Mouse (Mus musculus) neural tube, embryonic 11.5 days (tissue): ENCODE measurements at regions not wholly inside any gene's neighbourhood (a gene's known extent, or its start where the extent isn't known, plus 50 kb on each side); places are given as distances from the start of the nearest gene placed in this dataset. TPM values are rescaled to one million over a fixed set of nuclear protein-coding genes. Genes with fewer than 3 reads are reported as not detected.

ENCODE experiments used
- ATAC-seq: fragments of 200-750 bp; cut with Nextera tagmentation; 2 replicates; pipeline ENCODE4 v1.8.0; 2017; ENCODE audit warnings: moderate number of reproducible peaks, mild to moderate bottlenecking, moderate TSS enrichment, moderate library complexity; ENCODE audit not compliant: insufficient read depth, low FRiP score, low TSS enrichment
- DNase-seq: peaks from one replicate; pipeline ENCODE4 v3.0.0-alpha.2; 2015; ENCODE audit warnings: low spot score
- H3K27ac ChIP-seq: fragments of 300-500 bp; sonication (generic); 2 replicates; pipeline ENCODE4 v1.5.1; 2014; ENCODE audit warnings: low read depth, mild to moderate bottlenecking, low read length
- H3K27me3 ChIP-seq: fragments of 300-500 bp; sonication (generic); 2 replicates; pipeline ENCODE4 v1.6.1; 2014; ENCODE audit warnings: mild to moderate bottlenecking, low read length, mixed read lengths; ENCODE audit not compliant: control insufficient read depth, insufficient read depth
- H3K36me3 ChIP-seq: fragments of 300-500 bp; sonication (generic); 2 replicates; pipeline ENCODE4 v1.6.1; 2014; ENCODE audit warnings: mild to moderate bottlenecking, low read length, moderate library complexity, mixed read lengths; ENCODE audit not compliant: control insufficient read depth, insufficient read depth
- H3K4me1 ChIP-seq: fragments of 300-500 bp; sonication (generic); 2 replicates; pipeline ENCODE4 v1.6.1; 2014; ENCODE audit warnings: low read length, mixed read lengths; ENCODE audit not compliant: control insufficient read depth, insufficient read depth
- H3K4me2 ChIP-seq: fragments of 300-500 bp; sonication (generic); 2 replicates; pipeline ENCODE4 v1.6.1; 2014; ENCODE audit warnings: low read depth, mild to moderate bottlenecking, moderate library complexity
- H3K4me3 ChIP-seq: fragments of 300-500 bp; sonication (generic); 2 replicates; pipeline ENCODE4 v1.5.1; 2014; ENCODE audit warnings: low read depth, low read length
- H3K9ac ChIP-seq: fragments of 300-500 bp; sonication (generic); 2 replicates; pipeline ENCODE4 v1.6.1; 2014; ENCODE audit warnings: mild to moderate bottlenecking, low read length
- H3K9me3 ChIP-seq: fragments of 300-500 bp; sonication (generic); 2 replicates; pipeline ENCODE4 v1.6.1; 2016; ENCODE audit warnings: low read length; ENCODE audit not compliant: control insufficient read depth
- WGBS: fragments of 180-500 bp; shearing (Covaris S2); extraction: QIAGEN DNeasy Blood & Tissue Kit; methylation state at CpG from one replicate; pipeline ENCODE4 v1.1.7; 2014; 5-methylcytosine and 5-hydroxymethylcytosine counted together
- microRNA-seq: library from miRNA; unstranded; fragments of <30 nt; microRNA quantifications from one replicate; pipeline ENCODE4, GENCODE M21; 2016

DNA sequence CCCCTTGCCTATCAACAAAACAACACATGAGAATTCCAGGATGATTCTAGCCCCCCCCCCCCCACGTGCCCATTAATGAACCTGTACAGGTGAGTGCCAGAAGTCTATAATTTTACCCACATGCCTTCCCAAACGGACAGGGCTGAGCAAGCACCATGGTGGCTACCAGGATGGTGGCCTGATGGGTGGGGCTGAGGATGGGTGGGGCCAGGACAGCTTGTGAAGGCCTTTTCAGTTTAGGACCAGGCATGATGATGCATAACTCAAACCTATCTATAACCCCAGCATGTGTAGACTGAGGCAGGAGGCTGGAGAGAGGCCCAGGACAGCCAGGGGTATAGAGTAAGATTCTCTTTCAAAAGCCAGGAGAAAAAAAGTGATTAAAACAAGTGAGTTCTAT is 57.0 kb upstream of the Lemd2 start:
- no peak for ATAC-seq
- Histone ChIP-seq H3K9me3 (no peaks in the 10 kb centered on the region), H3K4me2 (no peak overlapping the region), H3K9ac (no peak overlapping the region), H3K27me3 (no peaks in the 10 kb centered on the region), H3K36me3 (no peaks in the 10 kb centered on the region), H3K4me3 (no peak overlapping the region), H3K27ac (no peak overlapping the region), H3K4me1 (peaks cover 2% of the 10 kb centered on the region; the same call in 1 of the 2 replicates)
- 75% methylated on average over 2 of the region's 2 CpGs for WGBS
- no peak for DNase-seq

DNA sequence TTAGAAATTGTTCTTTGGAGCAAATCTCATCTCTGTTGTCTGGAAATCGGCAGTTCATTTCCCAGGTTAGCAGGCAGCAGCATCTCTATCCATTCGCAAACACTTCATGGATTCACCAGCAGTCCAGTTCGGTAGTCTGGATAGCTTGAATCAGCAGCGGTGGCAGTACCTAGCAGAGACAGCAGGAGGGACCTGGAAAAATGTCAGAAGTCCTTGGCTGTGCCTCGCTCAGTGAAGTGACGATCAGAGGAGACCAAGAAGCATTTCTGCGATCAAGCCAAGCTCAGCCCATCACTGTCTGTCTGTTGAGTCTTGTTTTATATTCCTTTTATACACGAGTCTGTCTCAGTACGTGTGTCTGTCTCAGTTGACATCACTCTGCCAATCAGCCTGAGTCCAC is 55.8 kb upstream of the Lemd2 start:
- ATAC-seq (no peak), DNase-seq (no peak)
- Histone ChIP-seq H3K4me3 (no peak overlapping the region), H3K9me3 (no peaks in the 10 kb centered on the region), H3K4me2 (no peak overlapping the region), H3K27ac (no peak overlapping the region), H3K27me3 (no peaks in the 10 kb centered on the region), H3K36me3 (no peaks in the 10 kb centered on the region), H3K9ac (no peak overlapping the region), H3K4me1 (peaks cover 8% of the 10 kb centered on the region)
- 93% methylated on average over 9 of the region's 9 CpGs for WGBS

DNA sequence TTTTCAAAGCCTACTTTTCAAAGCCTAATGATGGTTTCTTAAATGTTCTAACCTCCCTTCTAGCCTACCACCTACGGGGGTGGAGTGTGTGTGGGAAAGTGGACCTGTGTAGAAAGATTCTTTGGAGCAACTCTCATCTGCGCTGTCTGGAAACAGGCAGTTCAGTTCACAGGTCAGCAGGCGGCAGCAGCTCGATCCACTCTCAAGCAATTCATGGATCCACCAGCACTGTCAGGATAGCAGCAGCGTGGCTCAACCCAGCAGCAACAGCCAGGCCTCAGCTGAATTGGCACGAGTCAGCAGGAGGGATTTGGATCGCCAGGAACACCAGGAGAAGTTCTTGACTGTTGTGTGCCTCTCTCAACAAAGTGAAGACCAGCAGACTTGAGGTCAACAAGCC is 53.1 kb upstream of the Lemd2 start:
- no peak overlapping the region for H3K4me3 ChIP-seq
- no peaks in the 10 kb centered on the region for H3K27me3 ChIP-seq
- ATAC-seq, result no peak
- 46% methylated on average over 7 of the region's 7 CpGs for WGBS
- no peaks in the 10 kb centered on the region for H3K9me3 ChIP-seq
- no peak overlapping the region for H3K9ac ChIP-seq
- no peaks in the 10 kb centered on the region for H3K36me3 ChIP-seq
- H3K4me1 ChIP-seq, result peaks cover 8% of the 10 kb centered on the region
- H3K27ac ChIP-seq, result no peak overlapping the region
- peak; percentile 24 for DNase-seq
- no peak overlapping the region for H3K4me2 ChIP-seq

DNA sequence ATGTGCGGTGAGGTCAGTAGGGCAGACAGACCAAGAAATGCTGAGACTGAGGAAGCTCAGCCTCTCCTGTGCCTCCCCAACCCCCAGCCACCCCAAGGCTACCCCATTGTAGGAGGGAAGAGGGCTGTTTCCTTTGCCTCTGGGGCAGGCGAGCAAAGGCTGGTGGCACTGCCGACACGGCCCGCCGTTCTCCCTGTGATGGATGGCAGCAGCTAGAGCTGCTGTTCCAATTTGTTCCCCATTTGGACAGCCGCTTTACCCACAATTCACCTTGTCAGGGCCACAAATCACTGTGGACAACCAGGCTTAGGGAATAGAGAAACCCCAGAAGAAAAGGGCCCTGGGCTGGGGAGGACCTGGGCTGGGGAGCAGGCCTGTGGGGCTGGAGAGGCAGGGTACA is 51.5 kb upstream of the Lemd2 start:
- peak; percentile 37 for DNase-seq
- 29% methylated on average over 7 of the region's 7 CpGs for WGBS

More for the DNA sequence above, 51.5 kb upstream of the Lemd2 start:
- peaks cover 8% of the 10 kb centered on the region for H3K4me1 ChIP-seq
- no peak overlapping the region for H3K4me2 ChIP-seq
- H3K27me3 ChIP-seq, result no peaks in the 10 kb centered on the region
- no peaks in the 10 kb centered on the region for H3K9me3 ChIP-seq
- H3K9ac ChIP-seq, result no peak overlapping the region
- H3K36me3 ChIP-seq, result no peaks in the 10 kb centered on the region
- no peak for ATAC-seq
- H3K4me3 ChIP-seq, result no peak overlapping the region
- no peak overlapping the region; the same call in 1 of the 2 replicates for H3K27ac ChIP-seq

Small RNA genes in the stretch of these regions (microRNA-seq; reads per million reads assigned to microRNA genes)
- gene Mir7214 (not detected), gene Mir7216 (not detected), gene Mir7217 (not detected), gene Mir7218 (not detected)
